Mouse (Mus musculus): ENCODE measurements at regions not wholly inside any gene's neighbourhood (a gene's known extent, or its start where the extent isn't known, plus 50 kb on each side); places are given as distances from the start of the nearest gene placed in this dataset.

DNA sequence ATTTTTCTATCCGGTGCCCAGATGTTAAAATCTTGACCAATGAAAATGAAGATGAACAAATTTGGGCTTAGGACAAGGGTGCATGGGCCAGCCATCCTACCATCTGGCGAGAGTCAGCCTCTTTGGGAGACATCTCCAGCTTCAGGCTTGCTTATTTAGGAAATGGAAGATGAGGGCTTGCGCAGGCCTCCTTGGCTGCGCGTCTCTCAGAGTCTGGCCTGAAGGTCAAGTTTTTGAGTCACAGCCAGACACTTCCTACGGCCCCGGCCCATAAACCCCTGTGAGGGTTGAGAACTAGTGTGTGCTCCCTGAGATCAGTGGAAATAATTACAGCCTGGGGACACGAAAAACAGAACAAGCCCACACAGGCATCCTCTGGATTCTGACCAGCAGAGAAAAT is 300.7 kb upstream of the Arglu1 start:
- H3K36me3 ChIP-seq (ENCODE audit: control insufficient read depth, insufficient read depth): no peaks in the 10 kb centered on the region
- H3K4me3 ChIP-seq: no peak overlapping the region
- H3ac ChIP-seq (ENCODE audit: control insufficient read depth, insufficient read length): no peak overlapping the region
- no peaks in the 10 kb centered on the region for H3K79me2 ChIP-seq (ENCODE audit: control insufficient read depth, insufficient read depth)
- H3K27me3 ChIP-seq (ENCODE audit: control insufficient read depth, insufficient read depth, insufficient read length): no peaks in the 10 kb centered on the region
- no peak for TF ChIP-seq TCF3 (IDR thresholded peaks at IDR 0.05; ENCODE audit: insufficient read length, low read depth)
- TF ChIP-seq TCF12 (IDR thresholded peaks at IDR 0.05; ENCODE audit: insufficient read depth, poor library complexity, severe bottlenecking): no peak
- no peak for TF ChIP-seq USF1 (IDR thresholded peaks at IDR 0.05; ENCODE audit: low read depth)
- TF ChIP-seq REST (IDR thresholded peaks at IDR 0.05; ENCODE audit: insufficient read depth, insufficient read length): no peak
- TF ChIP-seq E2F4 (IDR thresholded peaks at IDR 0.05; ENCODE audit: insufficient read depth): no peak
- no peak for TF ChIP-seq MYOD1 (IDR thresholded peaks at IDR 0.05; ENCODE audit: control insufficient read depth in 1 of 3, insufficient read length in 2 of 3, low read depth in 2 of 3)
- no peak for TF ChIP-seq POLR2AphosphoS2 (IDR thresholded peaks at IDR 0.05; ENCODE audit: insufficient read length, low read depth)
- no peak for TF ChIP-seq MYOG (IDR thresholded peaks at IDR 0.05; ENCODE audit: control insufficient read depth in 1 of 3, insufficient read depth in 1 of 3, insufficient read length in 2 of 3, low read depth in 2 of 3)
- no peak for TF ChIP-seq SRF (IDR thresholded peaks at IDR 0.05; ENCODE audit: control insufficient read depth, insufficient read length, low read depth)
- TF ChIP-seq CEBPB (IDR thresholded peaks at IDR 0.05; ENCODE audit: insufficient read depth, poor library complexity, severe bottlenecking): no peak
- no peak for TF ChIP-seq MAX (IDR thresholded peaks at IDR 0.05; ENCODE audit: low read depth)
- no peak for TF ChIP-seq POLR2A (IDR thresholded peaks at IDR 0.05; ENCODE audit: insufficient read length, low read depth)
- H3K4me2 ChIP-seq (ENCODE audit: low read depth): no peak overlapping the region

DNA sequence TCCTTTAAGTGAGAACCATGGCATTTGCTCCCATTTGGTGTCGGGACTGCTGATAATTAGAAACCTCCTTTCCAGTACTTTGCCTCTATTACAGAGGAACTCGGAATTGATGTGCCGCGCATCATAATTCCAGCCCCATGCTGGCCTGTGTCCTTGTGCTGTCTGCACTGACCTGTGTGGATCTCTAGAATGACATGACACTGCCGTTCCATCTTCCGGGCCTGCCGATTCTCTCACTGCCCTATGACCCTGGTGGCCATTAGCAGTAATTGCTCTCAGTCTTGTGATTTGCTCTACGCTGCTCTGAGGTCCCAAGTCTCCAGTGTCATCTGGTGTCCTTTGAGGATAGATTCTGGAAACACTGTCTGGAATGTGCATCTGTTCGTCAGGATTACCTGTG is 295.7 kb upstream of the Arglu1 start:
- H3K79me2 ChIP-seq (ENCODE audit: control insufficient read depth, insufficient read depth): no peaks in the 10 kb centered on the region
- TF ChIP-seq MYOG (IDR thresholded peaks at IDR 0.05; ENCODE audit: control insufficient read depth in 1 of 3, insufficient read depth in 1 of 3, insufficient read length in 2 of 3, low read depth in 2 of 3) (no peak), USF1 (IDR thresholded peaks at IDR 0.05; ENCODE audit: low read depth) (no peak), POLR2A (IDR thresholded peaks at IDR 0.05; ENCODE audit: insufficient read length, low read depth) (no peak), TCF12 (IDR thresholded peaks at IDR 0.05; ENCODE audit: insufficient read depth, poor library complexity, severe bottlenecking) (no peak), REST (IDR thresholded peaks at IDR 0.05; ENCODE audit: insufficient read depth, insufficient read length) (no peak), MAX (IDR thresholded peaks at IDR 0.05; ENCODE audit: low read depth) (no peak), MYOD1 (IDR thresholded peaks at IDR 0.05; ENCODE audit: control insufficient read depth in 1 of 3, insufficient read length in 2 of 3, low read depth in 2 of 3) (no peak), POLR2AphosphoS2 (IDR thresholded peaks at IDR 0.05; ENCODE audit: insufficient read length, low read depth) (no peak), TCF3 (IDR thresholded peaks at IDR 0.05; ENCODE audit: insufficient read length, low read depth) (no peak), CEBPB (IDR thresholded peaks at IDR 0.05; ENCODE audit: insufficient read depth, poor library complexity, severe bottlenecking) (no peak), SRF (IDR thresholded peaks at IDR 0.05; ENCODE audit: control insufficient read depth, insufficient read length, low read depth) (no peak), E2F4 (IDR thresholded peaks at IDR 0.05; ENCODE audit: insufficient read depth) (no peak)
- no peak overlapping the region for H3ac ChIP-seq (ENCODE audit: control insufficient read depth, insufficient read length)
- H3K4me3 ChIP-seq: no peak overlapping the region
- H3K27me3 ChIP-seq (ENCODE audit: control insufficient read depth, insufficient read depth, insufficient read length): no peaks in the 10 kb centered on the region
- no peak overlapping the region for H3K4me2 ChIP-seq (ENCODE audit: low read depth)
- no peaks in the 10 kb centered on the region for H3K36me3 ChIP-seq (ENCODE audit: control insufficient read depth, insufficient read depth)

DNA sequence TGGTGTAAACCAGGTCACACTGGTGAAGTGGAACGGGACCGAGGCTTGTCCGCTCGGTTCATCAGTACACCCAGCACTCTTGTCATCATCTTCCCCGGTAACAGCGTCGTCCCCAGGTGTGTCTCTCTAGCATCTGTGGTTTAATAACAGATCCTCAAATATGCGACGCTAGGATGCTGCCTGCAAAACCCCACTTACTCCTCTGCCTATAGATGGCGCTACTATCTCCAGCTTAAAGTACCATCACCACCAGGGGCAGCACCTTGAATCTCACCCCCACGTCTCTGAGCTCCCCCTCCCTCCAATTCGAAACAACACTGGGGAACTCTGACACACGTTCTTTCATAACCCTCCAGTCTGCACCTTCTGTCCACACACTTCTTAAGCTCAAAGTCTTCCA is 295.1 kb upstream of the Arglu1 start:
- no peak overlapping the region for H3K4me3 ChIP-seq
- H3K36me3 ChIP-seq (ENCODE audit: control insufficient read depth, insufficient read depth): no peaks in the 10 kb centered on the region
- no peaks in the 10 kb centered on the region for H3K27me3 ChIP-seq (ENCODE audit: control insufficient read depth, insufficient read depth, insufficient read length)
- H3K4me2 ChIP-seq (ENCODE audit: low read depth): no peak overlapping the region
- TF ChIP-seq CEBPB (IDR thresholded peaks at IDR 0.05; ENCODE audit: insufficient read depth, poor library complexity, severe bottlenecking) (no peak), MYOD1 (IDR thresholded peaks at IDR 0.05; ENCODE audit: control insufficient read depth in 1 of 3, insufficient read length in 2 of 3, low read depth in 2 of 3) (no peak), REST (IDR thresholded peaks at IDR 0.05; ENCODE audit: insufficient read depth, insufficient read length) (no peak)
- H3K79me2 ChIP-seq (ENCODE audit: control insufficient read depth, insufficient read depth): no peaks in the 10 kb centered on the region
- H3ac ChIP-seq (ENCODE audit: control insufficient read depth, insufficient read length): no peak overlapping the region

GRCm38 (mm10) chr8:8984829-8985251 is 294.5 kb upstream of the Arglu1 start:
- no peak for TF ChIP-seq CEBPB (IDR thresholded peaks at IDR 0.05; ENCODE audit: insufficient read depth, poor library complexity, severe bottlenecking)
- TF ChIP-seq REST (IDR thresholded peaks at IDR 0.05; ENCODE audit: insufficient read depth, insufficient read length): no peak
- TF ChIP-seq TCF3 (IDR thresholded peaks at IDR 0.05; ENCODE audit: insufficient read length, low read depth): no peak
- TF ChIP-seq SRF (IDR thresholded peaks at IDR 0.05; ENCODE audit: control insufficient read depth, insufficient read length, low read depth): no peak
- TF ChIP-seq MYOD1 (IDR thresholded peaks at IDR 0.05; ENCODE audit: control insufficient read depth in 1 of 3, insufficient read length in 2 of 3, low read depth in 2 of 3): no peak
- no peak for TF ChIP-seq E2F4 (IDR thresholded peaks at IDR 0.05; ENCODE audit: insufficient read depth)
- no peak for TF ChIP-seq USF1 (IDR thresholded peaks at IDR 0.05; ENCODE audit: low read depth)
- no peak for TF ChIP-seq MYOG (IDR thresholded peaks at IDR 0.05; ENCODE audit: control insufficient read depth in 1 of 3, insufficient read depth in 1 of 3, insufficient read length in 2 of 3, low read depth in 2 of 3)
- no peak for TF ChIP-seq POLR2A (IDR thresholded peaks at IDR 0.05; ENCODE audit: insufficient read length, low read depth)
- TF ChIP-seq POLR2AphosphoS2 (IDR thresholded peaks at IDR 0.05; ENCODE audit: insufficient read length, low read depth): no peak
- TF ChIP-seq TCF12 (IDR thresholded peaks at IDR 0.05; ENCODE audit: insufficient read depth, poor library complexity, severe bottlenecking): no peak
- TF ChIP-seq MAX (IDR thresholded peaks at IDR 0.05; ENCODE audit: low read depth): no peak
- Histone ChIP-seq H3K27me3 (ENCODE audit: control insufficient read depth, insufficient read depth, insufficient read length) (no peaks in the 10 kb centered on the region), H3ac (ENCODE audit: control insufficient read depth, insufficient read length) (no peak overlapping the region), H3K4me2 (ENCODE audit: low read depth) (no peak overlapping the region), H3K4me3 (no peak overlapping the region), H3K36me3 (ENCODE audit: control insufficient read depth, insufficient read depth) (no peaks in the 10 kb centered on the region), H3K79me2 (ENCODE audit: control insufficient read depth, insufficient read depth) (no peaks in the 10 kb centered on the region)
